Mouse (Mus musculus) 3134 (cell line): Measurements from ENCODE around the gene Baz2b.

Experiments used
- DNase-seq: peaks from one replicate; pipeline ENCODE4 v3.0.0-alpha.2; 2011; ENCODE audit warnings: low spot score; ENCODE audit not compliant: insufficient read length; ENCODE audit errors: extremely low read depth

The Baz2b gene

DNA sequence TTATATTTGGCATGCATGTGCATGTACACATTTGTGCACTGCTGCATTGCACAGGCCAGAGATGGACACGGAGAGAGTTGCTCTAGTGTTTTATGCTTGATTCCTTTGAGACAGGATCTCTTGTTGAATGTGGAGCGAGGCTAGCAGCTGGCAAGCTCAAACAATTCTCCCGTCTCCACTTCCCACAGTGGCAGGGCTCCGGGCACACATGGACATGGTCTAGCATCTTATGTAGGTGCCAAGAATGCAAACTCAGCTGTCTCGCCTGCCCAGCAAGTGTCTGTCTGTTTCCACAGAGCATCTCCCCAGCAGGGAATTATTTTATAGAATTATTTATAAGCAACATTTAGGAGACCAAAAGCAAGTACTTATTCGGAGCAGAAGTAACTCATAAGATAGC lies 243.2 kb downstream of the Baz2b start:
- DNase-seq, result no peak

DNA sequence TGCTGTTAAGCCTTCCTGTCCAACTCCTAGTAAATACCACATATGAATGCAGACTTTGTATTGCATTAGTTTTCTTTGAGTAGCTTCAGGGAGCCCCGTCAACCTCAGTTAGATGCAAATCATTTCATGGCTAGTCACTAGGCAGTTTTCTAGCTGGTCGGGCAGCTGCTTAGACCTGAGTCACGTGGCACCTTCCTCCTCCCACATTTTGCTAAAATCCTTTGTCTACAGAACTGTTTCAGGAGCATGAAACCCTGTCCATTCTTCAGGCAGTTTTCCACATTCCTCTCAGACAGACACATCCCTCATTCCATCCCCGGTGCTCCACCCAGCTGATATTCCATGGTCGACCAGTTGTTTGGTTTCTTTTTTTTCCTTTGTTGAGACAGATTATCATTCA lies 246.6 kb downstream of the Baz2b start:
- no peak for DNase-seq

DNA sequence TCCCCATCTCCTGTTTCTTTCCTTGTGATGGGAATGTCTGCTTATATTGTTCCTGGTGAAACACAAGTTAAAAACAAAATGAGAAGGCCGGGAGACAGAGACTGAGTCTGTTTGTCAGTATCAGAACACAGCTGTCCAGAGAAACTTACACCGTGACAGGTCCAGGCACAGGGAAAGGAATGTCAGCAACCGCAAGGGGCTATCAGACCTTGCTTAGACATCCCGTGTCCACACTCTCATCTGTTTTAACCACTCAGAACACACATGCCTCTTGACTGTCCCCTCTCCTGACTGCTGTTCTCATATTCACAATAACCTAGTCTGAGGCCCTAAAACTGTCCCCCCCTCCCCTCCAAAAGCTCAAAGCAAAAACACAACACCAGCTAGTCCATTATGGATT lies 247.1 kb downstream of the Baz2b start:
- no peak for DNase-seq

DNA sequence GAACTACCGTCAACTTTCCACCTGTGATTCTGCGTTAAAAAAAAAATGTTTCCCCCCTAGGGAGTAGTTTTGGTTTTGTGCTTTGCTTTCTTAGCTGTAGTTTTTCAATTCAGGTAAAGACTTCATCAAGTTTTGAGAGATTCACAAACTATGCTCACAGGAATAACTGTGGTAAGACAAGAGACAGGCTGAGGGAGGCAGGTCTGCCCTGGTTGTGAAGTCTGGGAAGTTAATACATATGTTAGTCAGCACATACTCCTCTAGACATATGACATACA lies 249.2 kb downstream of the Baz2b start:
- no peak for DNase-seq

DNA sequence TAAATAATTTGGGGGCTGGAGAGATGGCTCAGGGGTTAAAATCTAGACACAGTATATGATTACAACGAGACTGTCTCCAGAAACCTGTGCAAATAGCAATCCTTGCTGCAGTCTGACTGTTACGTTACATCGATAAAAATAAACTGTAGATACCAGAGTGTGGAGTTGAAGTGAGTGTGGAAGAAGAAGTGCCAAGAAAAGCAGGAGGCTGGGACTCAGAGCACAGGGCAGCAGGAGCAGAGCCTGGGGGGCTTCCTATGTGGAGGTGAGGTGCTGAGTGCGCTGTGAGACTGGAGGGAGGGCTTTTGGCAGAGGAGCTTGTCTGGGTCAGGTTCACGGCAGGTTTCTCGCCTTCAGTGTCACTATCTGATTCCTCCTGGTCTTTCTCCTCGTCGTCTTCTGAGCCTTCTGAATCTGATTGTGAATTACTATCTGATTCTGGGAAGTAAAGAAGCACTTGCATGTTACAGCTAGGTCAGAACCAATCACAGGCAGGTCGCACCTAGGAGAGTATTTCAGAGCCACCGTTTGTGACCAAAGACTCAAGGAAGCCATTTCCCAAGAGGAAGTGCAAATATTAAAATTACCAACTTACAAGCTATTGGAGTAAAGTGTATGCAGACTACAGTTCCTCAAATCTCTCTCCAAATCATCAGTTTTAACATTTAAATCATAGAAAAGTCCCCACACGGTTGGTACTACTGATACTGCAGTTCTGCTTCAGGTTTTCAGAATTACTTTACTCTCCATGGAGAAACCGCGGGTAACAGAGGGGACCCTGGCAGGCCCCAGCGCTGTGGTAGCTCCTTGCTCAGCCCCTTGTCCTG lies 249.8 kb downstream of the Baz2b start:
- DNase-seq, result no peak

DNA sequence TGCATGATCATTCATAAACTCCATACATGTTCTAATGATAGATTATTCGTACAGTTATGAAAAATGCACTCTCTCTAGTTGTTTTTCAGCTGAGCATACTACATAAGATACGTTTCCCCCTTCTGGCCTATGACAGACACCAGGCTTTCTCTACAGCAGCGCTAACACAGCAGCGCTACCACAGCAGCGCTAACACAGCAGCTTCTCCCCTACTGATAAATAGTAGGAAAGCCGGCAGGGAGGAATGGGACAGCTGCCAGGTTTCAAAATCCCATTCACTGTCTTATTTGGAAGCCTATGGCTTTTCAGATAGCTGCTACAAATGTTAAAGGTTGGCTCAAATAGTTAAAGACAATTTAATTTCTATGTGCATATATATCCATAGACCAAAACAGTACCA lies 251.1 kb downstream of the Baz2b start:
- DNase-seq, result no peak

DNA sequence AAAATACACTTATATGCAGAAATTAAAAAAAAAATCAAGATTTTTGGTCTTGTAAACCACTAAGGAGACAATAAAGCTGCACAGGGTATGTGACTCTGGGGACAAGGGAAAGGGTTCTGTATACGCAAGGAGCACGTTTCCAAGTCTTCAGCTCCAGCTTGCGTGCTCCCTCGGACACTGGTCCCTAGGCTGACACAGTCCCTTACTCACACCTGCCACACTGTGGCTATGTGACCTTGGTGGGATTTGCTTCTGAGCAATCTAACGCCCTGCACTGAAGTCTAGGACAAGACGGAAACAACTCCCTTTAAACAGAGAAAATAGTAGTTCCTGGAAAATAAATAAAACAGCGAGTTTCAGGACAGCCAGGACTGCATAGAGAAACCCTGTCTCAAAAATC lies 253.7 kb downstream of the Baz2b start:
- DNase-seq, result no peak

DNA sequence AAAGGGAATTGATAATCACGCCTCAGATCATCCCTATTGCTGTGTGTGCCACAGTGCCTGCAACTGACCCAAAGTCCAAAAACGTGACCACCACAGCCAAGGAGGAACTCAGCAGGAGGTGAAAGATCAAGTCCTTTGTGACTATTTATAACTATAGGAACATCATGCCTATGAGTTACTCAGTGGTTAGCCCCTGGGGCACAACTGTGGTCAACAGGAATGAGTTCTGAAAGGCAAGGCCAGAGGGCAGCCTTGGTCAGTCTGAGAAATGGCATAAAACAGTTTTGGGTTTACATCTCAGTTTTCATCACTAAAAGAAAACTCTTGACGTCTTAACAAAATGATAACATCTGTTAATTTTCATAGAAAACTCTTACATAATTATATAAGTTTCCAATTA lies 254.8 kb downstream of the Baz2b start:
- DNase-seq, result no peak

DNA sequence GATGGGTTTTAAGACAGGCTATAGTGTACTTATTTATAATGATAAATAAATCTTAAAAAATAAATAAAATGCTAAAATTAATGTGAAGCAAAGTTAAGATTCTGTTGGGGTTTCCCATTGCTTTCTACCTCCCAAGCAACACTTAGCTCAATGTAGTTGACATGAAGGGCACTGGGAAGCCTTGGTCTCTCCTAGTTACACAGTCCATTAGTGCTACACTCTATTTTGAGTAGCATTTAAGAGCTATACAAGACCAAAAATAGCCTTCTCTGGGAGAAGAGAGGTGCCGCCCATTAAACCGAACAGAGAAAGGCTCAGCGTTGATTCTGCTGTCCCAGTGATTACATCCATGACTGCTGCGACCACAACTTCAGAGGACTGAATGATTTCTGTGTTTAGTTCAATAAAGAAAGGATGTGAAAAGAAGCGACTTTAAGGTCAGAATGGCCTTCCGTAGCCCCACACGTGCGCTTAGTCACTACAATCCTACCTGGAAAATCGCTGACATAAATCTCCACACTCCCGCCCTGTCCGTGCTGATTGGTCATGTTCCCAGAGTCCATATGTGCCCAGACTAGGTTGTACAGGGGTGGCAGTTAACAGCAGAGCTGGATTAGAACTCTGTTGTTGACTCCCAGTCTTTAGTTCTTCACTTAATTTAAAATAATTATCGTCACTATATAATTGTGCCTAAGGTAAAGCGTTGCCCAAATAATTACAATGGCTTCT lies 257.2 kb downstream of the Baz2b start:
- DNase-seq, result no peak

DNA sequence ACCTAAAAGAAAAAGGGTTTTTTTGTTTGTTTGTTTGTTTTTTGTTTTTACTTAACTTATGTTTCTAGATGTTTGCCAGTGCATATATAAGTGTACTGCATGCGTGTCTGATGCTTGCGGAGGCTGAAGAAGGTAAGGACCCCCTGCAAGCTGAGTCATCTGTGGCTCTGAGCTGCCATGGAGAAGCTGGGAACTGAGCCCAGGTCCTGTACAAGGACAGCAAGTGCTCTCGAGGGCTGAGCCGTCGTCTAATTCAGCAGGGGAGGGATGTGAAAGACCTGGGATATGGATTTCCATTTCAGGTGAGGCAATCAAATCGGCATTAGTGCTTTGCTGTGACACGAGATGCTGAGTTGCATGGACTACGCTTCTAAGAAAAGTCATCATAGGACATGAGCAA lies 257.9 kb downstream of the Baz2b start:
- no peak for DNase-seq

DNA sequence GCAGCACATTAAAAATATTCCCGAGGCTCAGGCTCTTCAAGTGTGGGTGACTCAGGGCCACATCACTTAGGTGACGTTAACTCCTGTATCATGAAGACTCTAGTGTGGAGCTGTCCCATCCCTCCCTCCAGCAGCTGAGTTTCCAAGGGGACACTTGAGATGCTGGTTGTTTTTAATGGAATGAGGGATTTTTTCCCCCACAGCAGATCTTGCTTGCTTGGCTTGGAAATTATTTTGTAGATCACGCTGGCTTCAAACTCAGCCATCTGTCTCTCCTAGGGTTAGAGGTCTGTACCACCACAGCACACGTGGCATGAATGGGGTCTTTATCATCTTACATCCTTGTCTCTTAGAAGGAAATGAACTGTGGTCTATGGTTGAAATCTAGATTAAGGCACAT lies 258.5 kb downstream of the Baz2b start:
- no peak for DNase-seq

DNA sequence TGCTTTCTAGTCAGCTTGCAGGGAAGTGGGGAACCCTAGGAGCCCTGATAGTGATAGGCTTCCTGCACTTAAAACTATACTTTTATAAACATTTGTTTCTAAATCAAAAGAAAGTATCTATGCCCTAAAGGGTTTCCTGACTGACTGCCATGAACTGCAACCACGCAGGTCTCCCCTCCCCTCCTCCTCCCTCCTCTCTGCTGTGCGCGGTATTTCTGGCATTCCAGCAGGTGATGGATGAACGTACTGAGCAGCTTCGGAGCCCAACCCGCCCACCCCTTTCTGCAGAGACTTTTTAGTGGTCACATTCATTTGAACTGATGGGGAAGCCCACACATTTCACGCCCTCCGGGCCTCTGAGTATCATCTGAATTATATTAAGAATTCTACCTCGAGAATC lies 273.3 kb downstream of the Baz2b start:
- no peak for DNase-seq

DNA sequence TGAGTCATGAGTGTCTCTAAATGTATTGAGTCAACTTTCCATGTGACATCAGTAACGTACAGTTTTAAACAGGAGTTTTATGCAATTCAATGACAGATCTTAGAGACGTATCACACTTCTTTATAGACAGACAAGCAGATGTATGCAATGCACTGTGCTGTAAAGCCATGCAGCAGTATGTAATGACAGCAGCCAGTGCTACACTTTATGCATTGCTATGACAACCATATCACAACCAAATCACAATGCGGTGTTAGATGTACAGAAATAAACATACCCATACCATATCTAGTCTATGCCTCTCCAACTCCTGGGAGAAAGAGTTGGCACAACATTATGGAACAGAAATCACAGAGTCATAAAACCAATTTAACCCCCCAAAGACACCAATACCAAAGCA lies 276.5 kb downstream of the Baz2b start:
- DNase-seq, result no peak

DNA sequence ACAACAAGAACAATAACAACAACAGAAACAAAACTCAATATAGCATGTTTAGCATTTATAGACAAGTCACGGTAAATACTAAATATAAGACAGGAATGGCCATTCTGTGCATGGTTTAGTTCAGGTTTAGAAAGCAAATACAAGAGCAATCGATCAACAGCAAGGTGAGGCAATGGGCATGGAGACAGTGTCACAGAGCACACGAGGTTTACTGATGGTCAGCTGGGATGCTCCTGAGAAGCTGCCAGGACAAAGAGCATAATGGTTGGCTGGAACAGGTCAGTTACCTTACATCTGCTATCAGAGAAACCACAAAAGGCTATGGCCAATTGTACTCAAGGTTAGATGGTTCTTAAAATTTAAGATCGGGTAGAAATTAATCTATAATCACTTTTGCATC lies 277.4 kb downstream of the Baz2b start:
- no peak for DNase-seq

DNA sequence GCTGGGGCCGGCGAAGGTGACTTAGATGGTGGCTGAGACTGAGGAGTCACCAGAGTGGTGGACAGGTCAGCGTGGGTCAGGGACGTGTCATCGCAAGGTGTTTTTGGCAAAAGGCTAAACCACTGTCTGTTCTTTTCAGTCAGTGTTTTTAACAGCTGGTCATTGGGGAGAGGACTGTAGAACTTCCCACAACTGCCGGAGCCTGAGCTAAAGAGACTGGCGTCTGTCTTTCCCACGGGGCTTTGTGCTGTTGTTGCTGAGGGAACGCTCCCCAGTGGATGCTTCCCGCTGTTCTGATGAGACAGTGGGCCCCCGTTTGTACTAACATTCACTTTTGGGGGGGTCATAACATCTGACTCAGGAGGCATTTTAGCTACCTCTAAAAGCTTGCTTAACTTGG lies 296.0 kb downstream of the Baz2b start:
- no peak for DNase-seq

DNA sequence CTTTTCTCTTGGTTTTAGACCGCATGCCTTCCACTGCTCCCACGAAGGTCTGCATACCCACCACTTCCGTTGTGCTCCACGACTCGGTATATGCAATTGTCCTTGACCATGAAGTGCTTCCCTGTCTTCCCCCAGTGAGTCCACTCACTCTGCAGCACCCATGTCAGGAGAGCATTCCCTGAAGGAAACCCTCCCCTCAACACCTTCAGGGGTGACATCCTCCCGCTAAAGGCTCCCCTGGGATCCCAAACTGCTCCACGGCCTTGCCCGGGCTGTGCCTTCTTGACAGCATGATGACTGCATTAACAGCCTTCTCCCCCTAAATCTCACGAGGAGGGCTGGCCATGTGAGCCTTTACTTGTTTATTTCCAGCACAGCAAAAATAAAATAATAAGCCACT lies 301.6 kb downstream of the Baz2b start:
- DNase-seq, result no peak

DNA sequence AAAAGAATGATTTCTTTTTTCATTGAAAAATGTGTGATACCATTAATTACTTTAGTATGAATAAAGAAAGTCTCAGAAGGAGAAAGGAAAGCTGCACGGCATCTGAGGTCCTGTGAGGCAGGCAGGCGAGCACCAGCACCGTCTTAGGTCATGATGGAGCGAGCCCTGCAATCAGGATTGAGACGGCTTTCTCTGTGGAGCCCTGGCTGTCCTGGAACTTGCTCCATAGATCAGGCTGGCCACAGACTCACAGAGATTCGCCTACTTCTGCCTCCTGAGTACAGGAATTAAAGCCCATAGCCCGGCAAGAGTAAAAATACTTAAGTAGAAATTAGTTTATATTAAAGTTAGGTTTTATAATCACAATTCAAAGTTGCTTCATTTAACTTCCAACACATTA lies 305.6 kb downstream of the Baz2b start:
- no peak for DNase-seq

DNA sequence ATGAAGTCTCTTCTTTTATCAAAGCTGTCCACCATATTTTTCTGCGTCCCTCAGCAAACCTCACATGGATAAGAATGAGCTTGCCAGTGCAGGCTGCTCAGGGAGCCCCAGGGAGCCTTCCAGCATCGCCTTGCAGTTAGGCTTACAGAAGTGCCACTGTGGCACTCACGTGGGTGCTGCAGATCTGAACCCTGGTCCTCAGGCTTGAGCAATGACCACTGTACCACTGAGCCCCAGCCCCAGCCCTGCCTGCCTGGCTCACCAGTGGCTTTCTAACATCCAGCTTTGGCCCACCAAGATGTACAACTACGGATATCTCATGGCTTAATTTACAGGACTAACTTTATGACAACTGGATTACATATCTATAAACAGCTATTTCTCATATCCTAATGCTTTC lies 311.0 kb downstream of the Baz2b start:
- DNase-seq, result no peak

DNA sequence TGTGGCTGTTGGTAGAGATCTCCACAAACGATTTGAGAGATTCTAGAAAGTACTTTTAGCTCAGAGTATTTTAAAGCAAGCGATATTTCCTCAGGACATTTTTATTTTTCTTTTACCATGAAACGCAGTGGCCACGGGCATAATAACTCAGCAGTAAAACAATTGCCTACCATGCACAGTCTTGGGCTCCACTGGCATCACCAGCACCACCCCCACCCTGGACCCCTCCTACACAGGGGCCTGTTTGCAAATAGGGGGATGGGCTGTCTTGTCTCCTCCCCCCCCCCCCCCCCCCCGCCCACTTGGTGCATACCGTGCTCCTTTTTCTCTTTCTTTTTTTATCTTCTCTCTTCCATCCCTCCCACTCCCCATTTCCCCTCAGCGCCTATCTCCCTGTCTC lies 311.5 kb downstream of the Baz2b start:
- DNase-seq, result no peak

DNA sequence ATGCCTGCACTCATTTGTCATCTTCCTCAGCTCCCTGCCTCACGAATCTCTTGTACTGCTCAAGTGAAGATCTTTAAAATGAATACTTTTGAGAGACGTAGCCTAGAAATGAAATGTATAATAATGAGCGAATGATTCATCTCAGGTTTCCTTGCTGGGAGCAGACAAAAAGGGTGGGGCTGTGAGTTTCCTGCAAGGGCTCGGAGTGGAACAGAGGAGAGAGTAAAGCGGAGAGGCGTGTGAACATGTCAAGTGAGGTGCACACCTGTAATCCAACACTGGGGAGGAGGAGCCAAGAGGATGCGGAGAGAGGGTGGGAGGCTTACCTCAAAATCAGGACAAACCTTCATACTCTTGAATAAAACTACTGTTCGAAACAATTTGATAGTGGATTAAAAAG lies 312.8 kb downstream of the Baz2b start:
- DNase-seq, result no peak

DNA sequence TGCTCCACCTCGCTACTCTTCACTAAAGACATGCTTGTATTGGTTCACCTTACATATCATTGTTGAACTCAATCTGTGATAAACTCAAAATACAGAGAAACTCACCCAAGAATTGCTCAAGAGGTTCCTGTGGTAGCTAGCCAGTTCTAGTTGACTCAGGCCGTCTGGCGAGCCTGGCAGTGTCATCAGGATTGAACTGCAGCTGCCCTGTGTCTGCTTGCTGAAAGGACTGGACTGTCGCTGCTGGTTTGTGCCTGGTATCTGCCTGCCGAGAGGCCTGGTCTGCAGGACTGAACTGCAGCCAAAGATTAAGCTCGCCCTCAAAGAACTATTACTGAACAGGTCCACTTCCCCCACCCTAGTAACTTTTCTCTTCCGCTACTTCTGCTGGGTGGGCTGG lies 313.2 kb downstream of the Baz2b start:
- no peak for DNase-seq

DNA sequence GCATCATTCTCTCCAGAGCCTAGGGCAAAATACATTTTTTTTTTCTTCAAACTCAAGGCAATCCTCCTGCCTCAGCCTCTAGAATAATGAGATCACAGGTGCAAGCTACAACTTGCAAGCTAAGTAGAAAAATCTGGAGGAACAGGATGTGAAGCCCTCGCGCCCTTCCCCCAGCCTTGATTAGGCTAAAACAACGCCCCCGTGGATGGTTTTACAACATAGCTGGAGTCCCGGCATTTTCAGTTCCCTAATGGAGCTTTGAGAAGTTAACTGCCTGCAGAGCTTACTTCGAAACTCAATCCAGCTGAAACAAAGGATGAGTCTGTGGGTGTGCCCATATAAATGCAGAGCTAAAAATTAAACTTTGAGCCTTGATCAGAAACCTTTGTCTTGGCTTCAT lies 319.9 kb downstream of the Baz2b start:
- DNase-seq, result no peak
